Mouse (Mus musculus): Measurements from ENCODE around the gene Tex19.2. TPM values are rescaled to one million over a fixed set of nuclear protein-coding genes. Genes with fewer than 3 reads are reported as not detected.

Tex19.2 gene
- total RNA-seq, 2 experiments from 2014 or later = not detected

Other genes starting within 250 kb of the Tex19.2 start
- 1 to 10 TPM; 3.0 to 3.5 TPM for gene Ccdc57, start 185.8 kb downstream of the Tex19.2 start, total RNA-seq (2021)
- gene Slc16a3, start 170.2 kb downstream of the Tex19.2 start, total RNA-seq (2021) = 100 to 1,000 TPM; 257 to 298 TPM
- gene Csnk1d, start 127.3 kb downstream of the Tex19.2 start, total RNA-seq (2021) = 10 to 100 TPM; 48.7 to 57.4 TPM
- not detected for gene Cd7, start 79.3 kb downstream of the Tex19.2 start, total RNA-seq (2021)
- not detected for gene Sectm1b, start 55.1 kb downstream of the Tex19.2 start, total RNA-seq (2021)
- under 1 TPM in 1 of 2 experiments, not detected in 1; 0.17 TPM for gene Sectm1a, start 37.5 kb downstream of the Tex19.2 start, total RNA-seq (2021)
- gene Tex19.1, start 27.5 kb upstream of the Tex19.2 start, total RNA-seq (2021) = not detected
- gene Uts2r, start 41.6 kb upstream of the Tex19.2 start, total RNA-seq (2021) = 1 to 10 TPM in 1 of 2 experiments, under 1 TPM in 1; 0.62 to 1.0 TPM
- gene Hexdc, start 85.8 kb upstream of the Tex19.2 start, total RNA-seq (2021) = 1 to 10 TPM; 5.7 to 7.1 TPM
- 10 to 100 TPM; 12.3 TPM for gene Ogfod3, start 86.0 kb upstream of the Tex19.2 start, total RNA-seq (2021)
- gene Cybc1, start 110.6 kb upstream of the Tex19.2 start, total RNA-seq (2021) = 1 to 10 TPM; 2.6 to 2.9 TPM
- 100 to 1,000 TPM in 1 of 2 experiments, 10 to 100 TPM in 1; 75.8 to 117 TPM for gene Narf, start 118.6 kb upstream of the Tex19.2 start, total RNA-seq (2021)
- gene Foxk2, start 141.3 kb upstream of the Tex19.2 start, total RNA-seq (2021) = 10 to 100 TPM; 26.5 to 30.9 TPM
- 10 to 100 TPM; 16.0 to 19.1 TPM for gene Wdr45b, start 235.8 kb upstream of the Tex19.2 start, total RNA-seq (2021)